In the genomic region with DNA sequence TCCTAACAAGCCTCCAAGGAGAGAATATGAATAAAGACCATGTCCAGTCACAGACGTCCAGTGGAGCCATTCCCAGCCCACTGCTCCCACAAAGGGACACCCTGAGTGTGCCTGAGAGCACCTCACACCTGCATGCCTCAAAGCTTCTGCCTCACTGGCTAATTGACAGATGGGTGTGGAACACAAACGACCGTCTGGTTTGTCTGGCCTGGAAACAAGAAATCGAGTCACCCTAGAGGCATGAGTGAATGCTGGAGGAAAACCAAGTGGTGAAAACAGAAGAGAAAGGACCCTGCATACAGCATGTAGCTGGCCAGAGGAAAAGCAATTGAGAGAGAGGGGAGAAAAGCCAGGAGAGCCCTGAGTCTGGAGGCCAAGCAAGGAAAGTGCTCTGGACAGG, we compare ENCODE assay signal across 22 mouse cellular contexts. TPM values are rescaled to one million over a fixed set of nuclear protein-coding genes. Genes with fewer than 3 reads are reported as not detected.
DNase-seq lines count a peak whose midpoint lies in the region; ATAC-seq and TF ChIP-seq lines count a peak whose summit lies in the region.
"Had no signal": no experiment of that assay in that cellular context is flagged by ENCODE, and none has a peak within 500 bp of the region (broad histone marks: within the 10 kb centered on the region; RNA-seq: fewer than 3 reads in every experiment).

No protein-coding gene starts in this region.

- H3K4me1 ChIP-seq in hindbrain, embryonic 16.5 days (ENCODE audit: control insufficient read depth, insufficient read depth, low read depth, low read length): no peaks in the 10 kb centered on the region
- no peaks in the 10 kb centered on the region for H3K4me1 ChIP-seq in hindbrain, embryonic 12.5 days
- H3K4me1 ChIP-seq in limb, embryonic 13.5 days: peaks cover 22% of the 10 kb centered on the region; the same call in 1 of the 2 replicates
- H3K4me1 ChIP-seq: liver, embryonic 15.5 days; lung, embryonic 15.5 days; neural tube, embryonic 12.5 days had no signal

- 36% methylated on average over 4 of the region's 4 CpGs for WGBS in hindbrain, embryonic 16.5 days
- 51% methylated on average over 4 of the region's 4 CpGs for WGBS in hindbrain, embryonic 12.5 days
- WGBS in limb, embryonic 13.5 days: 18% methylated on average over 4 of the region's 4 CpGs

- H3K27me3 ChIP-seq in hindbrain, embryonic 16.5 days (replicated peaks; ENCODE audit: control insufficient read depth, insufficient read depth, low read length): no peaks in the 10 kb centered on the region
- H3K27me3 ChIP-seq in hindbrain, embryonic 12.5 days: no peaks in the 10 kb centered on the region
- H3K27me3 ChIP-seq in limb, embryonic 13.5 days: no peaks in the 10 kb centered on the region
- H3K27me3 ChIP-seq: liver, embryonic 15.5 days; lung, embryonic 15.5 days; megakaryocyte, embryonic 14.5 days; neural tube, embryonic 12.5 days had no signal

- H3K4me3 ChIP-seq in hindbrain, embryonic 16.5 days (ENCODE audit: low read length): no peak overlapping the region
- no peak overlapping the region for H3K4me3 ChIP-seq in hindbrain, embryonic 12.5 days
- no peak overlapping the region for H3K4me3 ChIP-seq in limb, embryonic 13.5 days
- H3K4me3 ChIP-seq: liver, embryonic 15.5 days; lung, embryonic 15.5 days; megakaryocyte, embryonic 14.5 days; neural tube, embryonic 12.5 days had no signal

- no peak overlapping the region for H3K9ac ChIP-seq in hindbrain, embryonic 16.5 days (ENCODE audit: low read depth, low read length)
- H3K9ac ChIP-seq in hindbrain, embryonic 12.5 days: no peak overlapping the region
- H3K9ac ChIP-seq in limb, embryonic 13.5 days: no peak overlapping the region
- H3K9ac ChIP-seq: liver, embryonic 15.5 days; lung, embryonic 15.5 days; neural tube, embryonic 12.5 days had no signal

- peaks cover 21% of the 10 kb centered on the region for H3K36me3 ChIP-seq in hindbrain, embryonic 16.5 days (ENCODE audit: control insufficient read depth, insufficient read depth, low read length)
- H3K36me3 ChIP-seq in hindbrain, embryonic 12.5 days: peaks cover 73% of the 10 kb centered on the region
- H3K36me3 ChIP-seq in limb, embryonic 13.5 days: peaks cover 50% of the 10 kb centered on the region
- H3K36me3 ChIP-seq: lung, embryonic 15.5 days had no signal

- DNase-seq in cerebellum, postnatal 14 days: peak; percentile 59 to 60
- peak; percentile 63 for DNase-seq in brain, embryonic 14.5 days (ENCODE audit: low read depth)
- DNase-seq in layer of hippocampus, postnatal 10 days (ENCODE audit: low spot score in 2 of 2): no peak
- DNase-seq in heart, adult 8-10 months (ENCODE audit: low spot score): no peak
- DNase-seq: cerebellum, adult 18-20 months; kidney, adult 2 months; layer of hippocampus, adult 9-11 months; lung, postnatal 36 days; midbrain, embryonic 14.5 days; right cerebral cortex, postnatal 14 days; thymus, adult 2 months had no signal

- TF ChIP-seq CTCF in brain, embryonic 14.5 days (IDR thresholded peaks at IDR 0.05; ENCODE audit: borderline replicate concordance, extremely low read depth, insufficient read depth, insufficient read length): no peak

- no peak for TF ChIP-seq POLR2A in brain, embryonic 14.5 days (IDR thresholded peaks at IDR 0.05; ENCODE audit: borderline replicate concordance, extremely low read depth, insufficient read depth, insufficient read length, poor library complexity, severe bottlenecking)

- no peak overlapping the region for H3K4me2 ChIP-seq in hindbrain, embryonic 16.5 days (ENCODE audit: low read length)
- H3K4me2 ChIP-seq in hindbrain, embryonic 12.5 days (replicated peaks): no peak overlapping the region
- no peak overlapping the region for H3K4me2 ChIP-seq in limb, embryonic 13.5 days (replicated peaks)
- H3K4me2 ChIP-seq: heart, embryonic 11.5 days; liver, embryonic 15.5 days; lung, embryonic 15.5 days; neural tube, embryonic 12.5 days had no signal

- ATAC-seq in cerebellum, adult (ENCODE audit: insufficient number of reproducible peaks, low FRiP score, low TSS enrichment): no peak
- ATAC-seq in hindbrain, embryonic 16.5 days: peak; percentile 35
- no peak for ATAC-seq in hindbrain, embryonic 12.5 days (ENCODE audit: low FRiP score)
- ATAC-seq in limb, embryonic 13.5 days (ENCODE audit: low FRiP score, low read depth): peak; percentile 66; the same call in 1 of the 2 replicates

- H3K27ac ChIP-seq in hindbrain, embryonic 16.5 days (ENCODE audit: low read depth, low read length): no peak overlapping the region
- H3K27ac ChIP-seq in hindbrain, embryonic 12.5 days: no peak overlapping the region
- H3K27ac ChIP-seq in limb, embryonic 13.5 days: no peak overlapping the region; the same call in 1 of the 2 replicates
- H3K27ac ChIP-seq: kidney, postnatal 0 days; liver, embryonic 15.5 days; lung, embryonic 15.5 days; neural tube, embryonic 12.5 days; stomach, postnatal 0 days had no signal

- H3K9me3 ChIP-seq in hindbrain, embryonic 16.5 days (ENCODE audit: control insufficient read depth, low read length): no peaks in the 10 kb centered on the region
- H3K9me3 ChIP-seq in hindbrain, embryonic 12.5 days (replicated peaks): no peaks in the 10 kb centered on the region
- H3K9me3 ChIP-seq in limb, embryonic 13.5 days: no peaks in the 10 kb centered on the region
- H3K9me3 ChIP-seq: liver, embryonic 15.5 days; lung, embryonic 15.5 days; megakaryocyte, embryonic 14.5 days; neural tube, embryonic 12.5 days had no signal

RNA-seq across cellular contexts. Expression of a gene that starts 53.5 kb away (rescaled TPM):
- polyA plus RNA-seq in hindbrain, embryonic 16.5 days (2015; fragmentation: Nextera tagmentation; extraction: Ambion mirVana): 14.8 and 18.0 TPM in 2 replicates
- polyA plus RNA-seq in hindbrain, embryonic 12.5 days (2016; fragmentation: Nextera tagmentation; extraction: Ambion mirVana): 17.1 and 19.0 TPM in 2 replicates
- polyA plus RNA-seq in brain, embryonic 14.5 days (2012; rRNA removed): 19.0 and 25.6 TPM in 2 replicates
- polyA plus RNA-seq in limb, embryonic 13.5 days (2015; fragmentation: Nextera tagmentation; extraction: Ambion mirVana): 5.2 and 6.4 TPM in 2 replicates
- 10 to 100 TPM; 17.7 to 20.9 TPM for total RNA-seq in layer of hippocampus, postnatal 10 days (2021)
- total RNA-seq in heart, adult 8-10 months (2022): 100 to 1,000 TPM; 152 to 176 (median 162) TPM

Comparison
In these comparisons a context has a peak if more than half of its experiments do, and no peak if none do; other contexts are left out.
1. ATAC-seq: peak in hindbrain, embryonic 16.5 days (single experiment) and limb, embryonic 13.5 days (single experiment); none in cerebellum, adult (single experiment) and hindbrain, embryonic 12.5 days (single experiment).
2. DNase-seq: peak in cerebellum, postnatal 14 days (2 of 2) and brain, embryonic 14.5 days (single experiment); none in layer of hippocampus, postnatal 10 days (0 of 2) and heart, adult 8-10 months (single experiment).